Mouse (Mus musculus): ENCODE data around the gene Rab15.
"Not testable (repeated sequence)": the region's sequence is repeated elsewhere in the genome, so short reads cannot be mapped to it uniquely, and the experiment has no call there.

Rab15 gene

DNA sequence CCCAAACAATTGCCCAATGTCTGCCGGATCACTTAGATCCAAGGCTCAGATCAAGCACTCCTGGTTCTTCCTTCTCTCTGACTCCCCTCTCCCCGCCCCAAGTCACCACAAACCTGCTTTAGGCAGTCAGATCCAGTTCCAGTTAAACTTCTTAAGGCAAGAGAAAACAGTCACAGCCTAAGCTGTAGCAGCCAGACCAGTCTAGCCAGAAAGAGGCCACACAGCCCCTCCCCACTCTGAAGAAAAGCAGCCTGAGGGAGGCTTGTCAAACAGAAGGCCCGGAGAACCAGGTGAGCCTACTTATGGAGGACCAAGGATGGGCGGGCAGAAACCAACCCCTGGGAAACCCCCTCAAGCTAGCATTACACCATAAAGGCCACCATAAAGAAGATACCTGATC is 4.6 kb downstream of the Rab15 start:
- DNase-seq, result no peak

DNA sequence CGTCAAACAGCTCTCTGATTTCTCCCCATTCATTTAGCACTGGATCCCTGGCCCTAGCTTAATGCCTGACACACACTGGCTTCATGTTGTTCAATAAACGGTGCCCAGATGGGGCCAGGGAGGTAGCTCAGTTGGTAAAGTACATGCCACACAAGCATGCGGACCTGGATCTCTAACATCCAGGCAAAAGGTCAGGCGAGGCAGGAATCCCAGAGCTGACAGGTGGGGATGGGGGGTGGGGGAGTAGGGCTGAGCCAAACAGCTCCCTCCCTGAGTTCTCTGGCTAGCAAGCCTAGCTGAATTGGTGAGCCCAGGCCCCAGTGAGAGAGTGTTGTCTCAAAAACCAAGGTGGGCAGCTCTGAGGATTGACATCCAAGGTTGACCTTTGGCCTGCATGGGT is 5.5 kb downstream of the Rab15 start:
- DNase-seq, result peak; percentile 58 to 62

DNA sequence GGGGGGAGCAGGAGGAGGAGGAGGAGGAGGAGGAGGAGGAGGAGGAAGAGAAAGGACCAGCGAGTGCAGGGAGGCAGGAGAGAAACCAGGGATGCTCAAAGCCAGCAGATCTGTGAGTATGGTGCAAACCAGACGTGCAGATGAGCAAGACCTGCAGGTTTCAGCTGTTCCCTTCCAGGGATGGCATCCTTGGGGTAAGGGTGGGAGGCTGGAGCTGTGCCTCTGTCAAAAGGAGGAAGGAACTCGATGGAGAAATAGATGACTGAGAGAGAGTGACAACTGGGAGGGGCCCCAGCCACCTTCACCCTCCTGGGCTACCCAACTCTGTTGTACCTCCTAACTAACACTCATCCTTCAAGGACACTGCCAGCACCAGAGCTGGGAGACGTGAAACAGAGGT is 6.0 kb downstream of the Rab15 start:
- DNase-seq, result no peak

DNA sequence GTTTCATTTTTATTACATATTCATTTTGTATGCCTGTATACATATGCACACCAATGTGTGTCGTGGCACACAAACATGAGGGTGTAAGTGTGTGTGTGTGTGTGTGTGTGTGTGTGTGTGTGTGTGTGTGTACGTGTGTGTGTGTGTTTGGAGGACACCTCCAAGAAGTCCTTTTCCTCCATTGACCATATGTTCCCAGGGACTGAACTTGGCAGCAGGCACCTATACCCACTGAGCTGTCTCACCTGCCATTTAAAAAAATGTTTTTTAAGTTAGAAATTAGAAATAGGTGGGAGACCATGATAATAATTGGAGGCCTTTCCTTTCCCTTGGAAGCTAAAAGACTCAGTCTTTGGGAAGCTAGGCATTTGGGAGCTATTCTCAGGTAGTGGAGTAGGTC is 8.6 kb downstream of the Rab15 start:
- peak; percentile 52 for DNase-seq

DNA sequence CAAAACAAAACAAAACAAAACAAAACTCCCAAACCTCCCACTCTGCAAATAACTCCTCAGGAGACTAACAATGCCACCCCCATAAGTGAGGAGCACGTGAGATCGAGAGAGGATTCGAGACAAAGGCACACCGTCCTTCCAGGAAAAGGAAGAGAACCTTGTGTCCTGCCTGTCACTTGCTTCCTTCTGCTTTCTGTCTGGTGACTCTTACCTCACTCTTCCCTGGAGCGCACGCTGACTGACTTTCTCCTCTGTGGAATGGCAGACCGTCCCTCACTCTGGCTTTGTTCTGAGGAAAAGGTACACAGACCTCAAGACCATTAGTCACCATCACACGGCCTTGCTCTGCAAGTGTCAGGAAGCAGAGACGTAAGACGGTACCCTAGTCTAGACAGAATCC is 9.2 kb downstream of the Rab15 start:
- DNase-seq, result no peak

DNA sequence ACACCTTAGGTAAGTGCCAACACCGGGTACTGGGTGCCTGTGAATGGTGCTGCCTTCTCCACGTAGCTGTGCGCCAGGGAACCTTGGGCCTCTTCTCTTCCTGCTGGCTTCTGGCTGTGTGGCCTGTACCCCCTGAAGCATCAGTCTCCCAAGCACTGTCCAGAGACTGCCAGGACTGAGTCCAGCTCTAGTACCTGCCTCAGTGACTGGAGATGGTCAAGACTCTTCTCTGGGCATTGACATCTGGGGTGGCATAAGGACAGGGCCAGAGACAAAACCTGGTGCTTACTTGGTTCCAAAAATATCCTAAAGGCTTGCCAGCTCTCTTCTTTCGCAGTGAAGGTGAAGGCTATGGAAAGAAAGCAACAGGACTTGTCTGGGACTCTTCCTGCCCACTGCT is 11.7 kb downstream of the Rab15 start:
- peak; percentile 65 to 73 for DNase-seq

DNA sequence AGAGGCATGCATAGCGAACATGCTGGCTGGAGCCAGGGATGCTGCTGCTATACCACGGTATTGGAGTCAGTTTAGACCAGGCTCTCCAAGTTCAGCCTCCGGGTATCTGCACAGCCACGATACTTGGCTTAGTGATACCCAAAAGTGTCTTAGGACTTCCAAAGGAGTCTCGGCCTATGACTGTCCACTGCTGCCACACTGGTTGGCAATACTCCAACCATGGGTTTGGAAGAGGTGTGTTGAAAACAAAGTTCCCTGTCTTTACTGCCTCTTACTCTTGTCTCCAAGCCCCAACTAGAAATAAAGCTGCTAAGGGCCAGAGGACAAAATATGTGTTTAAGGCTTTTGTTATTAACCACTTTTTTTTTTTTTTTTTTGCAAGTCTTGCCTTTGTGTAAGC is 12.2 kb downstream of the Rab15 start:
- DNase-seq, result peak in 1 of 2 experiments; percentile 44

DNA sequence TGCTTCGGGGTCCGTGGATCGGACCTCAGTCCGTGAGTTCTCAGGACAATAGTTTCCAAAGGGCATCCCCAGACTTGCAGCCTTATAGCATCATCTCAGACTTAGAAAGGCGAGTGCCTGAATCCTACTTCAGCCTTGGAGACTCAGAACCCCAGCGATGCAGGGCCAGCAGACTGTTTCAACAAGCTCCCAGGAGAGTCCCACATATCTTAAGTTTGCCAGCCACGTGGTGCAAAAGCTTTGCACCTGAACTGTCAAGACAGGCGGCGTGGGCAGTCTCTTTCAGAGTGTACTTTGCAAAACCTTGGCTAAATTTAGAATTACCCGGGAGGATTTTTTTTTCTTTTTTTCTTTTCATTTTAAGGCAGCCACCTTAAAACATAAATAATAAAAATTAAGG is 14.9 kb downstream of the Rab15 start:
- no peak for DNase-seq

DNA sequence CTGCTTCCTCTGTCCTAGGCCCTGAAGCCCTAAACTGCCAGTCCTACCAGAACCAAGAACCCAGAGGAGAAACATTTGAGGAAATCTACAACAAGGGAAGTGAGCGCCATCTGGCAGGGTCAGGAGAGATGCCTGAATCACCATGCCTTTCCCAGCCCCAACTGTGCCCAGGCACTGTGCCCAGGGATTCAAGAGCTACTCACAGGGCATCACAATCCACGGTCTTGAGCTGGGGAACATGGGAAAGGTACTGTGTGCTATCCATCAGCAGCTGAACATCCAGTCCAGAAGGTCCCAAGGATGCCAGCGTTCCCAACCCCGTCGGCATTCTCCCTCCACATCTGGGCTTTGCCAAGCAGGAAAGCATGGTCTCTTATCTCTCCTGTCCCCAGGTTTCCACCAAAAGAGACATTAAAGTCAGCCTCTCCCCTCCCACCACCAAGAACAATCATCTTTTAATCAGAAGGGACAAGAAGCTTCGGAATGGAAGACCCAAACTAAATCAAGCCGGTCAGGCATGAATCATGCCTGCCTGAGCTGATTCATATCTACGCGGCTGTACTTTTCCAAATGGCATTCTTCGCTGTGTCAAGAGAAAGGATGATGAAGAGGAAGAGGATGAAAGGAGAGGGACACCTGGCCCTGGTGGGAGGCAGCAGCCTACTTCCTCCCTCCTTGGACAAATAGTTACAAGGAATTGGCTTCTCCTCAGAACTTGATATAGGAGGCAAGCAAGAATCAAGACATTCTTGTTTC is 17.5 kb downstream of the Rab15 start:
- peak; percentile 98 to 99 for DNase-seq

DNA sequence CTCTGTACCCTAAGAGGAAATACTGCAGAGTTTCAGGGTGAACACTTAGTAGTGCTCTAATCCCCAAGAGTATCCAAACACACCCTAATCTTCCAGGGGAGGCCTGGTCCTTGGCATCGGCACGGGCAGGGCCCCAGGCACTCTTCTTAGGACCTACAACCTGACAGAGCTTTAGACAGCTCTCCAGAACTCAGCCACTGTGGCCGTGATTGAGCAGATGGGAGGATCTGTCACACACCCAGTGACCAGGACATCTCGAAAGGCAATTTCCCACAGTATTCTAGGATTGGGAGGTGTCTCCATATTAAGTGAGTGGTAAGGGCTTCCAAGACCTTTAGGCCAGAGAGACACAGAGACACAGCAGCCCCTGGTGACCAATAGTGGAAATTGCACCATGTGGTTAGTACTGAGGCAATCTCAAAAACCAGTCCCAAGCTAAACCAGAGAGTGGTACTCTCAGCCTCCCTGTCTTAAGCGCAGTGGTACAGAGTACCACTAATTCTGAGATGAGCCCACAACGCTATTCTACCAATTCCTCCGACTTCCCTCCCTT is 18.9 kb downstream of the Rab15 start:
- DNase-seq, result peak; percentile 75 to 76

DNA sequence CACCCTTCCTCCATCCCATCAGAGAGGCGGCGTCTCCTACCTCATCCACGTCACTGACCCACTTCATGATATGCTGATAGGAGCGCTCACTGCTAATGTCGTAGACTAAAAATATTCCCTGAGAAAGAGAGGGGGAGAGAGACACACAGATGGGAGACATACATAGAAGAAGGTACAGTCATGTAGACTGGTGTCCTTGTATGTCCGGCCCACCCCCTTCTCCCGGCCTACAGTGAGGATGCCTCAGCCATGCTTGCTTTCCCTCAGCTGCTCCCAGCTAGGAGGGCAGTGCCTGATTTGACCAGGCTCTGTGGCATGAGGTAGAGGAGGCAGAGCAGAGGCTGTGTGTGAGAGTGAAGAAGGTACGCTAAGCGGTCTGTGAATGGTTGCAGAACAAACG is 19.7 kb downstream of the Rab15 start:
- DNase-seq, result no peak

DNA sequence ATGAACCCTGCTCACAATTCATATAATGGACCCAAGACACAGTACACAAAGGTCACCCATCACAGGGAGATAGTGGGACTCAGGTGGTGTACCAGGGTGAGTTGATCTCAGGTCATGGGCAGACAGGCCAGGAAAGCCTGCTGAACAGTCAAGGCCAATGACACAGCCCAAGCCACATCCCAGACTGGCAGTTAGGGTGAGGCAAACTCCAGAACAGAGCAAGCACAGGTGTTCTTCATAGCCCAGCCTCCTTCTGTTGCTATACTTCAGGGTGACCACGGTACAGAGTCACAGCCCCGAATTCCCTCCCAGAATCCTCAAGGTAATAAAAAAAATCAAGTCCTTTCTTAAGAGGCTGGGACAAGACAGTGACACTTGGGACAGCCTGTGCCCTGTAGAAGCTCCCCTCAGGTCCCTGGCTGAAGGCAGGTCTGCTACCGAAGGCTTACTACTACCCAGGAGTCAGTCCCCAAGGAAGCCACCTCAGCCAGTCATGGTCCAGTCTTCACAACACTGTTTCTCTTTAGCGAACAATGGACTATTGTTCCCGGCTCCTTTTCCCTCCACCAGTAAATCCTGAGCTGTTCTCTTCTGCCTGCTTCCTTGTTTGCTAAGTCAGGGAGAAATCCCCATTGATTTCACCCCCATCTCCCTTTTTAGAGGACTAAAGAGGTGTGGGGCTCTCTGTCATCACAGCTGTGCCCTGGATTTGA is 24.5 kb downstream of the Rab15 start:
- no peak for DNase-seq

DNA sequence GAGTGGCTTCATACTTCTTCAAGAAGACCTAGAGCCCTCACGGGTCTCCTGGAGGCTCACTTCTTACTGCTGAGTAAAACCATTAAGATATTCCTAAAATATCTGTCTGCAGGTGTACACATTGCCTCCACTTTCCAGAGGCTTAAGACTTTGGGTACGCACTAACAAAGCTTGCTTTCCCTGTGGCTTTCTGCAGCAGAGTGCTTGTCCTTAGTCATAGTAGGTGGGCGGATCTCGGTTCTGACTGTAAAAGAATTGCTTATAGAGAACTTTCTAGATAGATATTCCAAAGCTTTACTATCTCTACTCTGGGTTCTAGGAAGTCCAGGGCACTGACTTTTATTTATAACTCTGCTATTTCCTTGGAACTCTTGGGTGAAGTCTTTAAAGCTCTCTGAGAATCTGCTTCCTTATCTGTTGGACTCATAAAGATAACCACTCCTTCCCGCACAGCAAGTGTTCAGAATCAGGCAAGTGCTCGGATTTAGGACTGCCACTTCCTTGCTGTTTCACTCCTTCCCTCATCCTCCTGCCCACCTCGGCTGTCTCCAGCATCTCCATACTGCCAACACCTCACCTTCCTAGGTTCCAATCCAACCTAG is 25.7 kb downstream of the Rab15 start:
- DNase-seq, result no peak

DNA sequence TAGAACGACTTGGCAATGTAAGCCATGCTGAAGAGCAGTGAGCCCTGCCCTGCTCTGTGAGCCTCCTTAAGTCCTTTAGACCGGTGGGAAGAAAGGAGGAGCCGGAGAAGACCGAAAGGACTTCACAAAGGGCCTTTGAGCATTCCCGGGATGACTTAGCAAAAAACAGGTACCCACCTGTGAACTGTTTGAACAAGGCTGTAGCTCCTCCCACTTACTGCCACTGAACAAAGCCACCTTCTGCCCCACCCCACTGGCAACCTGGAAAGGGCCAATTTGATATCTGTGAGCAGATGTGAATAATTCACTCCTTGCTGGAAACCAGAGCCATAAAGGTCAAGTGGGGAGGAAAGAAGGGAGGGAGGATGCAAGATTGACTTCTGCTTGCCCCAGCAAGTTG is 27.4 kb downstream of the Rab15 start, which contains the start of gene Gpx2:
Gene Gpx2, minus strand, starts transcription at position 205 of the 400 bp plus-strand sequence.
- DNase-seq, result no peak

DNA sequence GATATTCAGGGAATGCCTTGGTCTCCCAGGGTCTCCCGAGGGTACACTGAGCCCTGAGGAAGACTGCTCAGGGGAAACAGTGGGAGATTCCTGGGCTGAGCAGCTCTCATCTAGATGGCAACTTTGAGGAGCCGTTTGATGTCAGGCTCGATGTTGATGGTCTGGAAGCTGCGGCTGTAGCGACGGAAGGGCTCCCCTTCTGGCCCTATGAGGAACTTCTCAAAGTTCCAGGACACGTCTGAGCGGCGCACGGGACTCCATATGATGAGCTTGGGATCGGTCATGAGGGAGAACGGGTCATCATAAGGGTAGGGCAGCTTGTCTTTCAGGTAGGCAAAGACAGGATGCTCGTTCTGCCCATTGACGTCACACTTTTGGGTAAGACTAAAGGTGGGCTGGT is 30.2 kb downstream of the Rab15 start:
- not testable (repeated sequence) for DNase-seq

DNA sequence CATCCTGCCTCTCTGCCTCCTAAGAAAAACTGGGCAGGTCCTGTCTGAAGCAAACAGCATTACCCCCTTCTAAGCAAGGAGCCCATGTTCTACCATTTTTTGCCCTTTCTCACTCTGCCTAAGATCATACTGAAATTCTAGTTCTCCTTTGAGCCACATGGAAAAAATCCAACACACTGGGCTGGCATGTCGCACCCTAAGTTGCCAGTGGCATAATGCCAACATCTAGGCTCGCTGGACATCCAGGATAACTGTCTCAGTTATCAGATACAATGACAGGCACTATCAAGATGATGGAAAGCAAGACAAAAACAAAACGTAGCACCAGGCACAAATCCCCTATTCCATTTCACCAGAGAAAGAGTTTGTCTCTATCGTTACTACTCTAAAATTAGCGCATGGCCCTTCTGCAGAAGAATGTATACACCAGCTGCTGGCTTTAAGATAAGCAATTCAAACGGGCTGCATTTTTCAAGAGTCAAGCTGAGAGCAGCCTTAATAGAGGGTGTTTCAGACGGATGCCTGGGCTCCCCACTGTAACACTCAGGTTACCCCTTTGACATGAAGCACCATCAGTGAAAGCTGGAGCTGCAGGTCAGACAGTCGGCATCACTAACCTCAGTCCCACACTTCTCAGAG is 32.1 kb downstream of the Rab15 start:
- no peak for DNase-seq

DNA sequence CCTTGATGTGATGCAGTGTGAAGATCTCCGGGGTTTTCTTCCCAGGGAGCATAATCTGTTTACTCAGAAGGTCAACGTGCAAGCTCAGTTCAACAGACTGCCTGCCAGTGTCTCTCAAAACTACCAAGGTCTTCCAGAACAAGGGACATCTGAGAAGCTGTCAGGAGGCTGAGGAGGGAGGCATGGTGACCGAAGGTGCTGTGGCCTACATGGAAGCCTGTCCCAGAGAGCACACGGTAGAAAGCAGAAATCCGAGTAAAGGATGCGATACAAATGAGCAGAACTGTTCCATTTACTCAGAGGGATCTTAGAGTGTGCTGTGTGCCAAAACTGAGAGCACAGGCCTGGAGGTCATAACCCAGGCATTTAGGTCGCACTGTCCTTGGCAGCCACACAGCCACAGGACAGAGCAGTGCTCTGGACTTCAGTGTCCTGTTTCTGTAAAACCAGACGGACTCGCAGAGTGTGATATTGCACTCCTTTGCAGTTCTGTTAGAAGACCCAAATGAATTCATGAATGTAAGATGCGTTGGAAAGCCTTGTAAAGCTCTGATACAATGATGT is 38.6 kb downstream of the Rab15 start:
- DNase-seq, result no peak

DNA sequence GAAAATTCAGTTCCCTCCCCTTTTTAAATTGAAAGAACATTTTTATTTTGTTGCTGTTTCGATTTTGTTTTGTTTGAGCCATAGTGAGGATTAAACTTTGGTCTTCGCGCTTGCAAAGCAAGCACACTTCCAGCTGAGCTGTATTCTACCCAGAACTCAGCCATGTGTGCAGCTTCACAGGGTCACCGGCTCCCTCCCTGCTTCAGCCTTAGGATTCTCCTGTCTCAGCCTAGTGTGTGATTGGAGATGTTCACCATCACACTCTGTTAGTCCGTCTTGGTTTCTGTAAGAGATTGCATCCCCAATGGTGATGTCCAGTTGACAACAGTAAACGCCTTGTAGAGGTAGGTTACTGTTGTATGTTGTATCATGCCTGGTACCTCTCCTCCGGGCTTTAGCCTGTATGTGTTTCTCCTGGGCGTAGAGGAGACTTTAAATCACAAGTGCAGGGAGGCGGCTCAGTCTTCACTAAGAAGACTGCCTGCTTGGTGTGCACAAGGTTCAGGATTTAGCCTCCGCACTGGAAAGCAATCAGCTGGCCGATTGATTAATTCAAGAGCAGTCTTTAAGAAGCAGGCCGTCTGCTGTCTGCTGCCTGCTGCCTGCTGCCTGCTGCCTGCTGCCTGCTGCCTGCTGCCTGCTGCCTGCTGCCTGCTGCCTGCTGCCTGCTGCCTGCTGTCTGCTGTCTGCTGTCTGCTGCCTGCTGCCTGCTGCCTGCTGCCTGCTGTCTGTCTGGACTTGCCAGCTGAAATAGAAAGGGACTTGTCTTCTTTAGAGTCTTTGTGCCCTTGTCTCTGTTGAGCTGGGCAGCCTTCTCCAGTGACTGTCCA is 41.9 kb downstream of the Rab15 start:
- no peak for DNase-seq

DNA sequence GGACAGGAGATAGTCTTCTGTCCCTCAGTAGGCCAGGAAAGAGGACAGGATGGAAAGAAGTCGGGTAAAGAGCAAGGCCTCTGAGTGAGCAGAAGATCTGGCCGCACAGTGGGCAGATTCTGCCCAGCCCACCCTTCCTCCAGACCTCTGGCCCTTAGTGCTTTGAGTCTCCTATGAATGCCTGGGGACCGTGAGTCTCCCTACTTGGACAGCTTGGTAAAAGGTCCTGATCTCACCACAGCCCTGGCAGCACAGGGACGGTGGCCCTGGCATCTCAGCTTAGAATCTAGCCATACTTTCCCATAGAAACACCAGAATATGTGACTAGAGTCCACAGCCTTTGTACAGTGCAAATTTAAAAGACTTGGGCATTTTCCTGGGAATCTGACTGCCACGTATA is 42.8 kb downstream of the Rab15 start:
- DNase-seq, result no peak

DNA sequence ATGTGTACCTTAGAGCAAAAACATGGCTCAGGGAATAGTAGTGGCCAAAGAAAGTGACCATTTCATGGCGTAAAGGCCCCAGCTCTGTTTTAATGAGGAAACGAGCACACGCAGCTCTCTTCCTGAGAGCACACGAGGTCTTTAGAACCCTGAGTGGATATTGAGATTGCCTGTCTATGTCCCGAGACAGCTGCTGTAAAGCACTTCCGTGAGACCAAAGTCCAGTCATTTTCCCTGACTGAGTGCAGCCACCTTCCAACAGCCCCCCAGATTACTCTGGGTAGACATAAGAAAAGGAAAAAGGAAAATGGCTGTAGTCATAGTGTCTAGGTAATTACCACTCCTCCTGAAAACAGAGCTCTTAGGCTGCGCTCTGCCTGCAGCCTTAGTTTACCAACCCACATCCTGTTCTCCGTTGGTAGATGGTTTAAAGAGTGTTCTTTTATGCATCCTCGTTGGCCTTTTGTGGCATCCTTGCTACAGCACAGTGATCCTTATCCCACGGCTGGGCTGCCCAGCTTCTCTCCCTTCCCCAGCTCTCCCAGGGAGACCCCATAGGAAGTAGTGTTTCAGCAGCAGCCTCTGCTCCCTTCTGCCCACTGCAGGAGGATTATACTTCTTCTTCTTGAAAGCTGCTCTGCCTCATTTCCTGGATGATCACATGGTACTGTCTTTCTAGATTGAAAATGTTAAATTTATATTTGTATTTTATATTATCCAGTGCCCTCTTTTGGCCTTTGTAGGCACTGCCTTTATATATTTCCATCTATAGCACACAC is 44.2 kb downstream of the Rab15 start:
- no peak for DNase-seq

DNA sequence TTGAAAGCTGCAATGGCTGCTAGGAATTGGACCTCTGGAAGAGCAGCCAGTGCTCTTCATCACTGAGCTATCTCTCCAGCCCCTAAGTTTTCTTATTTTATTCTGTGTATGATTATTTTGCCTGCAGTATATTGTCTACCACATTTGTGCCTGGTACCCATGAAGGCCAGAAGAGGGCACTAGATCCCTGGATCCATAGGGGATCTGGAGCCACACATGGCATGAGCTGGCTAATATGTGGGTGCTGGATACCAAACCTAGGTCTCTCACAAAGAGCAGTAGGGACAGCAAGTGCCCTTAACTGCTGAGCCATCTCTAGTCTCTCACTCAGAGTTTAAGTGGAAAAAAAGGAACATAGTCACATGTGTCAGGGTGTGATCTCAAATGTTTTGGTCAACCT is 44.9 kb downstream of the Rab15 start:
- no peak for DNase-seq
